Mouse (Mus musculus) heart, embryonic 13.5 days (tissue): ENCODE data around the gene Tfeb. TPM values are rescaled to one million over a fixed set of nuclear protein-coding genes. Genes with fewer than 3 reads are reported as not detected.
A peak's percentile ranks its signal among the peaks of the same experiment; 100 is the strongest.

ENCODE experiments used
- ATAC-seq: fragments of 200-750 bp; cut with Nextera tagmentation; 2 replicates; pipeline ENCODE4 v1.8.0; 2017; ENCODE audit warnings: moderate TSS enrichment; ENCODE audit not compliant: insufficient number of reproducible peaks, low FRiP score, low TSS enrichment; ENCODE audit errors: extremely low read depth
- H3K27ac ChIP-seq: fragments of 300-500 bp; sonication (generic); replicated peaks from 2 replicates; pipeline ENCODE4 v1.5.1; 2015; ENCODE audit warnings: moderate library complexity, mild to moderate bottlenecking, inconsistent platforms
- H3K27me3 ChIP-seq: fragments of 300-500 bp; sonication (generic); replicated peaks from 2 replicates; pipeline ENCODE4 v1.6.1; 2015; ENCODE audit warnings: mild to moderate bottlenecking, inconsistent platforms
- H3K36me3 ChIP-seq: fragments of 300-500 bp; sonication (generic); 2 replicates; pipeline ENCODE4 v1.6.1; 2015; ENCODE audit warnings: mild to moderate bottlenecking, inconsistent platforms
- H3K4me1 ChIP-seq: fragments of 300-500 bp; sonication (generic); 2 replicates; pipeline ENCODE4 v1.6.1; 2015; ENCODE audit warnings: inconsistent platforms
- H3K4me2 ChIP-seq: fragments of 300-500 bp; sonication (generic); 2 replicates; pipeline ENCODE4 v1.6.1; 2015; ENCODE audit warnings: inconsistent platforms, mild to moderate bottlenecking, moderate library complexity
- H3K4me3 ChIP-seq: fragments of 300-500 bp; sonication (generic); 2 replicates; pipeline ENCODE4 v1.5.1; 2015; ENCODE audit warnings: moderate library complexity, mild to moderate bottlenecking, inconsistent platforms
- H3K9ac ChIP-seq: fragments of 300-500 bp; sonication (generic); 2 replicates; pipeline ENCODE4 v1.6.1; 2015; ENCODE audit warnings: inconsistent platforms, mild to moderate bottlenecking, moderate library complexity
- H3K9me3 ChIP-seq: fragments of 300-500 bp; sonication (generic); 2 replicates; pipeline ENCODE4 v1.6.1; 2016; ENCODE audit warnings: inconsistent platforms
- WGBS: fragments of 180-500 bp; shearing (Covaris S2); methylation state at CpG from one replicate; pipeline ENCODE4 v1.1.7; 2015; ENCODE audit warnings: mixed read lengths; 5-methylcytosine and 5-hydroxymethylcytosine counted together
- polyA plus RNA-seq: library from polyadenylated mRNA; unstranded; fragments of >200 nt; fragmentation: Nextera tagmentation; extraction: Ambion mirVana; gene quantifications from 2 replicates; pipeline ENCODE4 v1.2.1, GENCODE M21; 2015

Tfeb gene
- 21.1 and 22.4 TPM in 2 replicates for polyA plus RNA-seq

- peak within 1 kb of the TSS; percentile 96 for H3K4me2 ChIP-seq
- no peaks in the 10 kb centered on the region for H3K36me3 ChIP-seq
- peaks cover 33% of the 10 kb centered on the region for H3K4me1 ChIP-seq
- H3K27me3 ChIP-seq: no peaks in the 10 kb centered on the region
- H3K9me3 ChIP-seq: no peaks in the 10 kb centered on the region
- ATAC-seq: peak; percentile 73
- under 1% methylated on average over 45 of the region's 47 CpGs for WGBS
- H3K9ac ChIP-seq: peak within 1 kb of the TSS; percentile 96
- peak within 1 kb of the TSS; percentile 90 for H3K4me3 ChIP-seq
- H3K27ac ChIP-seq: peak within 1 kb of the TSS; percentile 95
These were observed at the start of gene Tfeb for GRCm38 (mm10) chr17:47736856-47737255. Tfeb (plus strand) TSS chr17:47737030.

DNA sequence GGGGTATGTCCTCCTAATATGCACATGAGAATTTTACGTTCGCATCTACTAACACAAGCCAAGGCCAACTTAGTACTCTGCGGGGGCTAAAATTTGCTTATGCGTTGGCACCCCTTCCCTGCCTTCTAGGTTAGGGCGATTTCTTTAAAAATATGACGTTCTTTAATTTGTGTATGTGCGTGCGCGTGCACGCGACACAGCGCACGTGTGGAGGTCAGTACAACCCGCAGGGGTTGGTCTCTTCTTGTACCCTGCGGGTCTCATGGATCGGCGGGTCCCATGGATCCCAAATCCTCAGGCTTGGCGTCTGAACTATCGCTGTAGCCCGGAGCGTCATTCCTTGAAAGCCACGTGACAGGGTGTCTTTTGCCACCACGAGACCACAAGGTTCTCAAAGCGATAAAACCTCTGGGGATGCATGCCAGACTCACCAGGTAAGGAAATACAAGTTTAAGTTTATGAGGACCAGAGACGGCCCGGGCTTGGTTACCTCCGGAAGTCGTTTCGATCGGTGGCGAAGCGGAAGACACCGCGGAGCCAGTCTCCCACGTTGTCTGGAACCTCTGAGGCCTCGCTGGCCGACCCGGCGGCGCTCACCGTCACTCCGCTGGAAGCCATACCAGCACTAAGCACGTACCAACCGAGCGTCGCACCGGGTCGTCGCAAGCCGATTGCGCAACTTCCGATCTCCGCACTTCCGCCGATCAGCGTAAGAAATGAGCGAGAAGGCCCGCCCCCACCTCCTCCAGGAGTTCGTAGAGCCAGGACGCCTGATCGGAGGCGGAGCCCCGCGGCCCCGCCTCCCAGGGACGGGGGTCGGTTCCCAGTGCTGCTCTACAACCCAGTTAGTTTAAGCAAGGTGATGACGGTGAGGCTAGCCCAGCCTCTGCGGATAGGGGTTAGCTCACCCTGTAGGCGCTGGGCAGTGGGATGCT is 49.2 kb upstream of the Tfeb start:
- under 1% methylated on average over 70 of the region's 70 CpGs for WGBS

DNA sequence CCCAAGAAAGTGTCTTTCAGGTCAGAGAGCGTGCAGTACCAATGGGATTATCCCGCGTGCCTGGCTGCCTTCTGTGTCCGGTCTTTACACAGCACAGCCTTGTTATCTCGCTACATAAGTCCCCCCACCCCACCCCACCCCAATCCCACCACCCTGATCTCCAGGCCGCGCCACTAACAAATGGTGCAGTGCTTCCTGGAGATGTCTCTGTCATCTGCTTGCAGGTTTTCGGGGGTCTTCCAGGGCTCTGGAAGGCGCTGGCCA is 48.6 kb upstream of the Tfeb start, which contains the start of gene Tomm6:
Gene Tomm6, minus strand, starts transcription at position 43 of the 264 bp plus-strand sequence.
- Histone ChIP-seq H3K36me3 (peaks cover 33% of the 10 kb centered on the region), H3K9me3 (no peaks in the 10 kb centered on the region), H3K27ac (peak within 1 kb of the TSS; percentile 76), H3K4me1 (peaks cover 16% of the 10 kb centered on the region), H3K4me3 (peak within 1 kb of the TSS; percentile 72), H3K27me3 (peaks cover 27% of the 10 kb centered on the region), H3K4me2 (peak within 1 kb of the TSS; percentile 99), H3K9ac (peak within 1 kb of the TSS; percentile 85)
- no peak for ATAC-seq
- 0% methylated on average over 9 of the region's 9 CpGs for WGBS

More for the DNA sequence above, 49.2 kb upstream of the Tfeb start:
- H3K27me3 ChIP-seq: peaks cover 21% of the 10 kb centered on the region
- peaks cover 16% of the 10 kb centered on the region for H3K4me1 ChIP-seq
- peak overlapping the region; percentile 99 for H3K4me2 ChIP-seq
- peak overlapping the region; percentile 76 for H3K27ac ChIP-seq
- peak overlapping the region; percentile 72 for H3K4me3 ChIP-seq
- H3K9ac ChIP-seq: peak overlapping the region; percentile 85
- H3K36me3 ChIP-seq: peaks cover 38% of the 10 kb centered on the region
- H3K9me3 ChIP-seq: no peaks in the 10 kb centered on the region
- ATAC-seq: peak; percentile 78

DNA sequence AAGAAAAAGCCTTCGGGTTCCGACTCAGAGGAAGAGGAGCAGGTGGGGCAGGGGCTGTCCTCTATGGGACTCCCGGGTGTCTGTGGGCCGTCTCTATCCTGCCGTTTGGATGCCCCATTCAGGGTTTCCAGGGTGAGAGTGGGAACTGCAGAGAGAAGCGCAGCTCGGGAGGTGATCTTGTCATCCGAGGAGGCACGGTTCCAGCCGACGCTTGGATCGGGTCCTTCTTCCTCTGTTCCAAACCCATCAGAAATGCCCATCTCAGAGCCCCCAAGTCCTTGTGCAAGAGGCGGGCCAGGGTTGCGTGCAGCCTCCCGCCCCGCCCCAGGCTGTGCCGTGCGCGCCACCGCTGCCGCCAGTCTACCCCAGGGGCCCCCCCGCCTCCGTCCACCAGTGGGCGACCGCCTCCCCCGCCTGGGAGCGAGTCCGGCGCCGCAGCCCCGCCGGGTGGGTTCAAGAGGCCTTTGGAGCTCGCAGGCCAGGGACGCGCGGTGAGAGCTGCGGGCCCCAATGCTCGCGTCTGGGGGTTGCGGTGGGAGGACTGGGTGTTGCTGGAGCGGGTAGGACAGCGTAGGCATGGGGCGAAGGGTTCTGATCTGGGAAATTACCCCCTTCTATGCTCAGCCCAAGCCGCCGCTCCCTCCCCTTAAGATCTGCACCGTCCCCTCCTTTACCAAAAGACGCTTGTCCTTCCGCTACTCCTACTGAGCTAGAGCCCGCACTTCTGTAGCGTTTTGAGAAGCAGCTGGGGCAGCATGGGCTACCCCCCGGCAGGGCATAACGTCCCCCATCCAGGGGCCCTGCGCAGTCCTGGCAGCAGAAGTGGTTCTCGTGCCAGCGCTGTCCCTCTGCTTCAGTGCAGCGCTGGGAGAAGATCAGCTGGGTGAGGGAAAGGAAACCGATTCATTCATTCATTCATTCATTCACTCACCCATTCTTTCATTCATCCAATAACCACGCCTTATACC is 47.9 kb upstream of the Tfeb start, which contains the start of gene Frs3:
Gene Frs3, plus strand, starts transcription at position 423 of the 968 bp plus-strand sequence.
- Histone ChIP-seq H3K9me3 (no peaks in the 10 kb centered on the region), H3K4me1 (peaks cover 20% of the 10 kb centered on the region), H3K27ac (peak within 1 kb of the TSS; percentile 76), H3K4me3 (peak within 1 kb of the TSS; percentile 72), H3K9ac (peak within 1 kb of the TSS; percentile 85), H3K4me2 (peak within 1 kb of the TSS; percentile 99), H3K27me3 (peaks cover 33% of the 10 kb centered on the region), H3K36me3 (peaks cover 26% of the 10 kb centered on the region)
- 2% methylated on average over 58 of the region's 58 CpGs for WGBS
- peak; percentile 66 for ATAC-seq

- Histone ChIP-seq H3K27ac (no peak overlapping the region), H3K4me2 (peak overlapping the region; percentile 99), H3K36me3 (peaks cover 16% of the 10 kb centered on the region), H3K9ac (peak overlapping the region; percentile 85; the same call in 1 of the 2 replicates), H3K4me3 (peak overlapping the region; percentile 72; the same call in 1 of the 2 replicates), H3K9me3 (no peaks in the 10 kb centered on the region), H3K4me1 (peaks cover 25% of the 10 kb centered on the region), H3K27me3 (peaks cover 34% of the 10 kb centered on the region)
- 76% methylated on average over 8 of the region's 8 CpGs for WGBS
- no peak for ATAC-seq
These were observed 46.9 kb upstream of the Tfeb start for GRCm38 (mm10) chr17:47689894-47690293.

- H3K4me2 ChIP-seq: no peak overlapping the region
- H3K27ac ChIP-seq: no peak overlapping the region
- H3K27me3 ChIP-seq: peaks cover 39% of the 10 kb centered on the region
- no peak overlapping the region for H3K4me3 ChIP-seq
- 95% methylated on average over 3 of the region's 3 CpGs for WGBS
- 0 out of 2 replicates have a peak, but pooled peaks cover under 1% of the 10 kb centered on the region for H3K36me3 ChIP-seq
- ATAC-seq: no peak
- H3K4me1 ChIP-seq: peaks cover 31% of the 10 kb centered on the region
- no peaks in the 10 kb centered on the region for H3K9me3 ChIP-seq
- no peak overlapping the region for H3K9ac ChIP-seq
These were observed 45.2 kb upstream of the Tfeb start for GRCm38 (mm10) chr17:47691650-47692049.

GRCm38 (mm10) chr17:47693671-47694441 is 43.0 kb upstream of the Tfeb start:
- ATAC-seq: no peak
- Histone ChIP-seq H3K27ac (peak overlapping the region; percentile 69; the same call in 1 of the 2 replicates), H3K4me1 (peaks cover 24% of the 10 kb centered on the region), H3K4me2 (peak overlapping the region; percentile 95), H3K9ac (peak overlapping the region; percentile 94), H3K9me3 (no peaks in the 10 kb centered on the region), H3K27me3 (peaks cover 44% of the 10 kb centered on the region), H3K4me3 (peak overlapping the region; percentile 81), H3K36me3 (no peaks in the 10 kb centered on the region)
- 31% methylated on average over 13 of the region's 13 CpGs for WGBS

GRCm38 (mm10) chr17:47694442-47694502 is 42.6 kb upstream of the Tfeb start, which contains the start of gene Gm21981:
Gm21981 (minus strand) TSS chr17:47694455.
- peak within 1 kb of the TSS; percentile 94 for H3K9ac ChIP-seq
- no peak for ATAC-seq
- H3K27ac ChIP-seq: peak within 1 kb of the TSS; percentile 69
- H3K4me3 ChIP-seq: peak within 1 kb of the TSS; percentile 81
- WGBS: 0% methylated on average over 3 of the region's 3 CpGs
- H3K4me2 ChIP-seq: peak within 1 kb of the TSS; percentile 95
- peaks cover 44% of the 10 kb centered on the region for H3K27me3 ChIP-seq
- H3K9me3 ChIP-seq: no peaks in the 10 kb centered on the region
- H3K4me1 ChIP-seq: peaks cover 22% of the 10 kb centered on the region
- H3K36me3 ChIP-seq: peaks cover 4% of the 10 kb centered on the region

- peak; percentile 93 for ATAC-seq
- peaks cover 17% of the 10 kb centered on the region for H3K4me1 ChIP-seq
- peak within 1 kb of the TSS; percentile 95 for H3K4me2 ChIP-seq
- H3K36me3 ChIP-seq: peaks cover 8% of the 10 kb centered on the region
- H3K9me3 ChIP-seq: no peaks in the 10 kb centered on the region
- H3K4me3 ChIP-seq: peak within 1 kb of the TSS; percentile 81
- H3K27ac ChIP-seq: peak within 1 kb of the TSS; percentile 69
- H3K27me3 ChIP-seq: peaks cover 44% of the 10 kb centered on the region
- H3K9ac ChIP-seq: peak within 1 kb of the TSS; percentile 94
- under 1% methylated on average over 81 of the region's 82 CpGs for WGBS
These were observed 42.1 kb upstream of the Tfeb start, which contains the start of gene Prickle4 for GRCm38 (mm10) chr17:47694503-47695336. Prickle4 (minus strand) TSS chr17:47694736.

- Histone ChIP-seq H3K4me1 (peaks cover 17% of the 10 kb centered on the region), H3K9ac (peak overlapping the region; percentile 94), H3K9me3 (no peaks in the 10 kb centered on the region), H3K4me2 (peak overlapping the region; percentile 95), H3K27ac (peak overlapping the region; percentile 69; the same call in 1 of the 2 replicates), H3K4me3 (peak overlapping the region; percentile 81), H3K36me3 (peaks cover 10% of the 10 kb centered on the region), H3K27me3 (peaks cover 42% of the 10 kb centered on the region)
- ATAC-seq: no peak
- 1% methylated on average over 23 of the region's 23 CpGs for WGBS
These were observed 41.5 kb upstream of the Tfeb start for GRCm38 (mm10) chr17:47695337-47695710.
